Mouse (Mus musculus) neural tube, embryonic 15.5 days (tissue): ENCODE results near the gene Cttn. TPM values are rescaled to one million over a fixed set of nuclear protein-coding genes. Genes with fewer than 3 reads are reported as not detected.

Experiments
- polyA plus RNA-seq: library from polyadenylated mRNA; unstranded; fragments of >200 nt; fragmentation: Nextera tagmentation; extraction: Ambion mirVana; gene quantifications from 2 replicates; pipeline ENCODE4 v1.2.1, GENCODE M21; 2015

The Cttn gene
- polyA plus RNA-seq, 1 experiment from 2014 or later, result 151 TPM

Other genes starting within 250 kb of the Cttn start
- 22.3 and 25.6 TPM in 2 replicates for gene Ppfia1, start 82.7 kb upstream of the Cttn start, polyA plus RNA-seq
- 4.9 and 5.5 TPM in 2 replicates for gene Fadd, start 111.5 kb upstream of the Cttn start, polyA plus RNA-seq